Mouse (Mus musculus) liver, embryonic 12.5 days (tissue): Measurements from ENCODE around the gene Rasa4. TPM values are rescaled to one million over a fixed set of nuclear protein-coding genes. Genes with fewer than 3 reads are reported as not detected.
A peak's percentile ranks its signal among the peaks of the same experiment; 100 is the strongest.
"Not testable (repeated sequence)": the region's sequence is repeated elsewhere in the genome, so short reads cannot be mapped to it uniquely, and the experiment has no call there.

Experiments used
- ATAC-seq: fragments of 200-750 bp; cut with Nextera tagmentation; 2 replicates; pipeline ENCODE4 v1.8.0; 2017; ENCODE audit warnings: moderate number of reproducible peaks, mild to moderate bottlenecking, moderate library complexity
- H3K27ac ChIP-seq: fragments of 300-500 bp; sonication (generic); 2 replicates; pipeline ENCODE4 v1.5.1; 2016; ENCODE audit warnings: mild to moderate bottlenecking
- H3K27me3 ChIP-seq: fragments of 300-500 bp; sonication (generic); replicated peaks from 2 replicates; pipeline ENCODE4 v1.6.1; 2016; ENCODE audit warnings: mild to moderate bottlenecking, moderate library complexity
- H3K36me3 ChIP-seq: fragments of 300-500 bp; sonication (generic); 2 replicates; pipeline ENCODE4 v1.6.1; 2016; ENCODE audit warnings: mild to moderate bottlenecking, moderate library complexity
- H3K4me1 ChIP-seq: fragments of 300-500 bp; sonication (generic); 2 replicates; pipeline ENCODE4 v1.6.1; 2016
- H3K4me2 ChIP-seq: fragments of 300-500 bp; sonication (generic); 2 replicates; pipeline ENCODE4 v1.6.1; 2016; ENCODE audit warnings: mild to moderate bottlenecking, moderate library complexity
- H3K4me3 ChIP-seq: fragments of 300-500 bp; sonication (generic); 2 replicates; pipeline ENCODE4 v1.5.1; 2016; ENCODE audit warnings: mild to moderate bottlenecking, moderate library complexity
- H3K9ac ChIP-seq: fragments of 300-500 bp; sonication (generic); 2 replicates; pipeline ENCODE4 v1.6.1; 2016; ENCODE audit warnings: mild to moderate bottlenecking, moderate library complexity
- H3K9me3 ChIP-seq: fragments of 300-500 bp; sonication (generic); replicated peaks from 2 replicates; pipeline ENCODE4 v1.6.1; 2016; ENCODE audit warnings: mild to moderate bottlenecking, moderate library complexity
- WGBS: fragments of 180-500 bp; shearing (Covaris S2); methylation state at CpG from one replicate; pipeline ENCODE4 v1.1.7; 2016; ENCODE audit not compliant: insufficient replicate concordance; 5-methylcytosine and 5-hydroxymethylcytosine counted together
- polyA plus RNA-seq: library from polyadenylated mRNA; unstranded; fragments of >200 nt; fragmentation: Nextera tagmentation; extraction: Ambion mirVana; gene quantifications from 2 replicates; pipeline ENCODE4 v1.2.1, GENCODE M21; 2016

Gene Rasa4
- polyA plus RNA-seq, 1 experiment from 2014 or later = 1.6 TPM

DNA sequence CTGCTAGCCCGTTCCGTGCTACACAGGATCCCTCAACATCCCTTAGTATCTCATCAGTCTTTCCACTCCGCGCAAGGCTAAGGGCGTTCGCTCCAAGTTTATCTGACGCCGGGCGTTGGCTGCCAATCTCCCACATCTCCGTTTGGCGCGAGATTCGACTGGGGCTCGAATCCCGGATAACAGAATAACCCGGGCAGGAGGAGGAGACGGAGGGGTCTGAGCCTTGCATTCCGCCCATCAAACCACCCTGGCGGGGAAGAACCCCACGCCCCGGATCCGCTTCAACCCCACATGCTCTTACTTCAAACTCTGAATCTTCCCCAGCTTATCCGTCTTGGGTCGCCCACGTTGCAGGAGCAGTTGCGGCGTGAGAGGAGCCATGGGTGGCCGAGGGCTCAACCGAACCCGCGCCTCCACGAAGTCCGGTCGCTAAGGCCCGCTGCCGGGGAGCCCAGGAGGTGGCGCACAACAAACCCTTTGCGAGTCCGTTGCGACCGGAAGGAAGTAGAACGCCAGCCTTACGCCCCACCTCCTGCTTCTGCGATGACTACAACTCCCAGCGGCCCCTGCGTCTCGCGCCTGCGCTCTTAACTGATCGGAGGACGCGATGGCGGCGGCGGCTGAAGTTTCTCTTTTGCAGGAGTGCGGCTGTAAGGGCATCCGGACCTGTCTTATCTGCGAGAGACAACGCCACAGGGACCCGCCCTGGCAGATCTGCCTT is 52.0 kb downstream of the Rasa4 start, which contains the start of the genes Lrwd1 and Alkbh4:
Lrwd1 (minus strand) TSS at position 504 of the 721 bp plus-strand sequence.
Alkbh4 (plus strand) TSS at position 576 of the 721 bp plus-strand sequence.
- peak within 1 kb of the TSS; percentile 86 for H3K4me3 ChIP-seq
- peak within 1 kb of the TSS; percentile 90 for H3K27ac ChIP-seq
- peak within 1 kb of the TSS; percentile 84 for H3K9ac ChIP-seq
- H3K4me1 ChIP-seq = peaks cover 53% of the 10 kb centered on the region
- H3K9me3 ChIP-seq = no peaks in the 10 kb centered on the region
- peaks cover 66% of the 10 kb centered on the region for H3K36me3 ChIP-seq
- H3K27me3 ChIP-seq = no peaks in the 10 kb centered on the region
- WGBS = under 1% methylated on average over 60 of the region's 60 CpGs
- ATAC-seq = peak; percentile 92
- H3K4me2 ChIP-seq = peak within 1 kb of the TSS; percentile 83

- H3K4me2 ChIP-seq = peak overlapping the region; percentile 83
- peak overlapping the region; percentile 90 for H3K27ac ChIP-seq
- ATAC-seq = no peak; the same call in none of the 2 replicates
- peak overlapping the region; percentile 84 for H3K9ac ChIP-seq
- no peaks in the 10 kb centered on the region for H3K9me3 ChIP-seq
- H3K36me3 ChIP-seq = peaks cover 66% of the 10 kb centered on the region
- no peaks in the 10 kb centered on the region for H3K27me3 ChIP-seq
- 3% methylated on average over 20 of the region's 20 CpGs for WGBS
- H3K4me3 ChIP-seq = peak overlapping the region; percentile 86
- H3K4me1 ChIP-seq = peaks cover 53% of the 10 kb centered on the region
These were observed 52.7 kb downstream of the Rasa4 start for GRCm38 (mm10) chr5:136136292-136136990.

DNA sequence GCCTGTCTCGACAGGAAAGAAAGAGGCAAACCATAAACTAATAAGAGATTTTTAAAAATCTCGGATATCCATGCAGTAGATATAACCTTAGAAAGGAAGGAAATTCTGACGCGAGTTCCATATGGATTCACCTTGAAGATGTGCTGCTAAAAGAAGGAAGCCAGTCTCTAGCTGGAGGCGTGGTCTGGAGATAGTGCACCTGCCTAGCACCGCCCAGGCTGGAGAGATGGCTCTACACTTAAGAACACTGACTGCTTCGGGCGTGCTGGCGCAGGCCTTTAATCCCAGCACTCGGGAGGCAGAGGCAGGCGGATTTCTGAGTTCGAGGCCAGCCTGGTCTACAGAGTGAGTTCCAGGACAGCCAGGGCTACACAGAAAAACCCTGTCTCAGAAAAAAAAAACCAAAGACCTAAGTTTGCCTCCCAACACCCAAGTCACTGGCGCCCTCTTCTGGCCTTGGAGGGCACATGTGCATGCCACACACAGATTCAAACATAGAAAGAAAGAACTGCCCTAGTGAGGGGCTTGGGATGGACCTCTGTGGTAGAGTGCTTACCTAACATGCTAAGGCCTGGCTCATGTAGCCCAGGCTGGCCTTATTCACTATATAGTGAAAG is 54.0 kb downstream of the Rasa4 start:
- H3K4me2 ChIP-seq = peak overlapping the region; percentile 83
- no peaks in the 10 kb centered on the region for H3K27me3 ChIP-seq
- peaks cover 53% of the 10 kb centered on the region for H3K4me1 ChIP-seq
- H3K9me3 ChIP-seq = peaks cover 5% of the 10 kb centered on the region; the same call in 1 of the 2 replicates
- 0 out of 2 replicates have a peak overlapping the region, but pooled peaks have one; percentile 90 for H3K27ac ChIP-seq
- WGBS = 36% methylated on average over 13 of the region's 13 CpGs
- ATAC-seq = 0 out of 2 replicates have a peak, but pooled peaks have one; percentile 25
- H3K36me3 ChIP-seq = peaks cover 65% of the 10 kb centered on the region
- H3K9ac ChIP-seq = peak overlapping the region; percentile 84
- H3K4me3 ChIP-seq = peak overlapping the region; percentile 86

DNA sequence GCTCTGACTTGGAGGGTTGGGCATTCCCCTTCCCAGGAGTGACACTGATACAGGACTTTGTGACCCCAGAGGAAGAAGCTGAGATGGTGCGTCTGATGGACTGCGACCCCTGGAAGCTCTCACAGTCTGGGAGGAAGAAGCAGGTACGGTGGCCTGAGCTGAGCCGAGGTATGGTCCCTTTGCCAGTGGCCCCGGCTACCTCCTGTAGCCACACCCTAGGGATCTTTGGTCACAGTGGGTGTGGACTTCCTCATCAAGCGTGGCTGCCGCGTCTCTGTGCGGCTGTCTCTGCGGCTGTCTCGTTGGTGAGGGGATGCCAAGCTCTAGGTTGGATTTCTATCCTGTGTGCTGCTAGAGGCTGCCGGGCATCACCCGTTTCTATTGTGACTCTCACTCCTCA is 55.7 kb downstream of the Rasa4 start:
- ATAC-seq = no peak
- no peak overlapping the region for H3K4me3 ChIP-seq
- no peaks in the 10 kb centered on the region for H3K27me3 ChIP-seq
- H3K27ac ChIP-seq = no peak overlapping the region
- 73% methylated on average over 13 of the region's 13 CpGs for WGBS
- H3K4me2 ChIP-seq = no peak overlapping the region
- no peak overlapping the region for H3K9ac ChIP-seq
- H3K4me1 ChIP-seq = peaks cover 49% of the 10 kb centered on the region
- H3K36me3 ChIP-seq = peaks cover 50% of the 10 kb centered on the region
- peaks cover 6% of the 10 kb centered on the region; the same call in 1 of the 2 replicates for H3K9me3 ChIP-seq

- WGBS = 89% methylated on average over 10 of the region's 10 CpGs
- Histone ChIP-seq H3K36me3 (peaks cover 48% of the 10 kb centered on the region), H3K9me3 (peaks cover 6% of the 10 kb centered on the region; the same call in 1 of the 2 replicates), H3K27me3 (no peaks in the 10 kb centered on the region), H3K4me1 (peaks cover 49% of the 10 kb centered on the region), H3K27ac (no peak overlapping the region), H3K4me2 (no peak overlapping the region), H3K4me3 (no peak overlapping the region), H3K9ac (no peak overlapping the region)
- ATAC-seq = no peak
These were observed 56.4 kb downstream of the Rasa4 start for GRCm38 (mm10) chr5:136140057-136140482.

DNA sequence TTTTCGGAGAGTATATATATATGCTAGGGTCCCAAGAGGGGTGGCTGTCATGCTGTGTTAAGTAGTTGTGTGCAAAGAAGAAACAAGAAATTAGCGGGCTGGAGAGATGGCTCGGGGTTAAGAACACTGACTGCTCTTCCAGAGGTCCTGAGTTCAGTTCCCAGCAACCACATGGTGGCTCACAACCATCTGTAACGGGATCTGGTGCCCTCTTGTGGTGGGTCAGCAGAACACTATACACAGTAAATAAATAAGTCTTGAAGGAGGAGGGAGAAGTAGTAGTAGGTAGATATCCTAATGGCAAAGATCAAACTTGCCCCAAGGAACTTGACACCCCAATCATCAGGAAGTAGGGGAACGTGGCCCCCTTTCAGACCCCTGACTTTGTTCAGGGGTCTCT is 59.0 kb downstream of the Rasa4 start:
- no peak overlapping the region for H3K27ac ChIP-seq
- H3K27me3 ChIP-seq = no peaks in the 10 kb centered on the region
- H3K4me1 ChIP-seq = peaks cover 50% of the 10 kb centered on the region
- no peak overlapping the region for H3K4me3 ChIP-seq
- no peak for ATAC-seq
- 79% methylated on average over 5 of the region's 5 CpGs for WGBS
- no peak overlapping the region for H3K9ac ChIP-seq
- no peak overlapping the region for H3K4me2 ChIP-seq
- H3K9me3 ChIP-seq = peaks cover 6% of the 10 kb centered on the region; the same call in 1 of the 2 replicates
- H3K36me3 ChIP-seq = peaks cover 48% of the 10 kb centered on the region

- Histone ChIP-seq H3K4me2 (no peak overlapping the region), H3K36me3 (peaks cover 45% of the 10 kb centered on the region), H3K9ac (no peak overlapping the region), H3K4me3 (no peak overlapping the region), H3K27me3 (no peaks in the 10 kb centered on the region), H3K4me1 (peaks cover 47% of the 10 kb centered on the region), H3K27ac (no peak overlapping the region), H3K9me3 (peaks cover 6% of the 10 kb centered on the region; the same call in 1 of the 2 replicates)
- ATAC-seq = no peak
- WGBS = 81% methylated on average over 6 of the region's 6 CpGs
These were observed 59.5 kb downstream of the Rasa4 start for GRCm38 (mm10) chr5:136143161-136143755.

DNA sequence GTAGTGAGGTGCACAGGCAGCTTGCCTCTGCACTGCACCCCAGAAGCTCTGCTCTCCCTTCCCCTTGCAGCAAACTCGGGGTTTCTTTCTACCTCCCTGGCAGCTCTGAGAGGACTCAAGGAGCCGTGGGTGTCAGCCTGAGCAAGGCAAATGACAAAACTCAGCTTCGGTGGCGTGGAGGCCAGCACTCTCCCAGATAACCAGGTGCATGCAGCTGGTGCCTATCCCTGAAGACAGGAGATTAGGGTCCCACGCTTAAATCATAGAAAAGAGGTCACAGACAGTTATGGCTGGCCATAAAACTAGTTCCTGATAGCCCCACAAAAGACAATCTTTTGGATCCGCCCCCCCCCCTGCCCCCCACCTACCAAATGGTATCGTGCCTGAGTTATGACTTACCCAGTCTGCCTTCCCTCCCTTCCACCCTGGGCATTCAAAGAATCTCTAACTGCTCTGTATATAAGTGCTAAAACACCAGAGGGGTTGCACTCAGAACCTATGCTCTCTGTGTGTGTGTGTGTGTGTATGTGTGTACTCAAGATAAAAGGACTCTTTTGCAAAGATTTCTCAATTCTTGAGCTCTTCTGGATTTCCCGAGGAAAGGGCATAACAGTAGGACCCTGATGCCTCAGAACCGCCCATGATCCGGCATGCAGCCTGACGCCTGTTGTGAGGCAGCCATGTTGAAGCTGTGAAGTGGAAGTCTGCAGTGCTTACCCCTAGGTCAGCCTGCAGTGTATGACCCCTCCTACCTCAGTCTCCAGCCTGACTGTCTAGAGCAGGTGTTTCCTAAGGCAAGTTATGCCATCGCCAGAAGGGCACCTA is 61.1 kb downstream of the Rasa4 start:
- Histone ChIP-seq H3K4me1 (peaks cover 43% of the 10 kb centered on the region), H3K9me3 (peaks cover 6% of the 10 kb centered on the region; the same call in 1 of the 2 replicates), H3K27ac (peak overlapping the region; percentile 62), H3K4me3 (no peak overlapping the region), H3K9ac (no peak overlapping the region), H3K4me2 (0 out of 2 replicates have a peak overlapping the region, but pooled peaks have one; percentile 12), H3K36me3 (peaks cover 30% of the 10 kb centered on the region), H3K27me3 (no peaks in the 10 kb centered on the region)
- WGBS = 32% methylated on average over 12 of the region's 12 CpGs
- no peak for ATAC-seq

GRCm38 (mm10) chr5:136146936-136147335 is 63.2 kb downstream of the Rasa4 start:
- Histone ChIP-seq H3K9me3 (peaks cover 6% of the 10 kb centered on the region; the same call in 1 of the 2 replicates), H3K4me2 (no peak overlapping the region), H3K27me3 (no peaks in the 10 kb centered on the region), H3K4me1 (peaks cover 42% of the 10 kb centered on the region), H3K27ac (no peak overlapping the region), H3K4me3 (no peak overlapping the region), H3K9ac (no peak overlapping the region), H3K36me3 (peaks cover 10% of the 10 kb centered on the region)
- no peak for ATAC-seq
- 72% methylated on average over 1 of the region's 1 CpGs for WGBS

DNA sequence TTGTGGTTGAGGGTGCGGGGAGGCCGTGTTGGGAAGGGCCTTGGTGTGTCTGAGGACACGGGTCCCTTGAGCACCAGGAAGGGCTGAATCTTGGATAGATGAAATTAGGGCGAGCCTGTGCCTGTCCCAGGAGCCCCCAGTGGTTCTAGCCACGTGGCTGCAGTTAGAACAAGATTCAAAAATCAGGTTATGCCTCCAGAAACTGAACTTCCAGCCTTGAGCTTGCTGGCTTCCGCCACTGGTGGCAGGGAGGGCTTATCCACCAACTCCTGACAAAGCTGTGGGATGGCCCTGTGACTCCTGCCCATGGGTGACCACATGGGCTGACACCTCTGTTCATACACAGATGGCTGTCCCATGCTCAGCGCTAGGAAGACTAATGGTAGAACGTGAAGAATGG is 64.0 kb downstream of the Rasa4 start:
- Histone ChIP-seq H3K4me1 (peaks cover 42% of the 10 kb centered on the region), H3K36me3 (peaks cover 2% of the 10 kb centered on the region; the same call in 1 of the 2 replicates), H3K9ac (no peak overlapping the region), H3K4me3 (no peak overlapping the region), H3K4me2 (no peak overlapping the region), H3K9me3 (peaks cover 1% of the 10 kb centered on the region; the same call in 1 of the 2 replicates), H3K27ac (no peak overlapping the region), H3K27me3 (no peaks in the 10 kb centered on the region)
- no peak for ATAC-seq
- WGBS = 53% methylated on average over 8 of the region's 8 CpGs

DNA sequence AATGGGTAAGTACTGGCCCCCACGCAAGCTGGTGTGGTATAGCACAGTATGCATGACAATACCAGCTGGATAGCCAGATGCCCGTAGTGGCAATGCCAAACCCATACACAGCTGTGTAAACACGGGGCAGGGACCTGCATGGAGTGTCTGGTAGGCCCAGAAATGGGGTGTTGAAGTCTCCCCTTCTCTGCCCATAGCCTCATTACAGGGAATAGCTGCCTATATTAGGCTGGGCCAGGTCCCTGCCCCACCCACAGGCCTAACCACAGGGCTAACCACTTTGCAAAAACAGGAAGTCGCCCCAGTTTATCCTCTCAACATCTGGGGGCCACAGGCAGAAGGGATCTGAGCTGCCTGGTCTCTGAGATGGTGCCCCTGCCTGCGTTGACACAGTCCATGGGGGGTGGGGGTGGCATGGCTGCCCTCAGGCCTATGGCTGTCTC is 65.4 kb downstream of the Rasa4 start:
- peaks cover 40% of the 10 kb centered on the region for H3K4me1 ChIP-seq
- H3K27me3 ChIP-seq, H3K4me2 ChIP-seq, H3K4me3 ChIP-seq, H3K27ac ChIP-seq, H3K9me3 ChIP-seq, H3K36me3 ChIP-seq, H3K9ac ChIP-seq: not testable (repeated sequence)
- ATAC-seq = peak; percentile 69
- WGBS = 20% methylated on average over 5 of the region's 5 CpGs
